Mouse (Mus musculus): ENCODE results near the gene Kctd19. TPM values are rescaled to one million over a fixed set of nuclear protein-coding genes. Genes with fewer than 3 reads are reported as not detected.

Gene Kctd19
- polyA plus RNA-seq, 1 experiment from 2014 or later: not detected

GRCm38 (mm10) chr8:105406416-105406815 is 6.9 kb downstream of the Kctd19 start:
- Histone ChIP-seq H3K36me3 (ENCODE audit: control insufficient read depth, insufficient read depth) (no peaks in the 10 kb centered on the region), H3K4me2 (ENCODE audit: low read depth, low read length) (no peak overlapping the region), H3K4me3 (ENCODE audit: low read depth, low read length) (no peak overlapping the region), H3K4me1 (ENCODE audit: control insufficient read depth, low read depth, low read length) (no peaks in the 10 kb centered on the region), H3K9ac (ENCODE audit: low read depth, low read length) (no peak overlapping the region), H3K9me3 (replicated peaks; ENCODE audit: control insufficient read depth, low read length) (no peaks in the 10 kb centered on the region), H3K27ac (ENCODE audit: low read length) (no peak overlapping the region), H3K27me3 (ENCODE audit: control insufficient read depth, insufficient read depth, low read depth, low read length) (no peaks in the 10 kb centered on the region)
- ATAC-seq (ENCODE audit: low read depth): no peak
- whole genome bisulfite sequencing (ENCODE audit: insufficient replicate concordance): 59% methylated on average over 10 of the region's 10 CpGs

- H3K27ac ChIP-seq (ENCODE audit: low read length): no peak overlapping the region
- H3K9me3 ChIP-seq (replicated peaks; ENCODE audit: control insufficient read depth, low read length): no peaks in the 10 kb centered on the region
- ATAC-seq (ENCODE audit: low read depth): no peak
- no peaks in the 10 kb centered on the region for H3K4me1 ChIP-seq (ENCODE audit: control insufficient read depth, low read depth, low read length)
- H3K4me2 ChIP-seq (ENCODE audit: low read depth, low read length): no peak overlapping the region
- H3K4me3 ChIP-seq (ENCODE audit: low read depth, low read length): no peak overlapping the region
- H3K27me3 ChIP-seq (ENCODE audit: control insufficient read depth, insufficient read depth, low read depth, low read length): no peaks in the 10 kb centered on the region
- WGBS (ENCODE audit: insufficient replicate concordance): 43% methylated on average over 1 of the region's 1 CpGs
- no peaks in the 10 kb centered on the region for H3K36me3 ChIP-seq (ENCODE audit: control insufficient read depth, insufficient read depth)
- H3K9ac ChIP-seq (ENCODE audit: low read depth, low read length): no peak overlapping the region
These were observed 8.8 kb downstream of the Kctd19 start for GRCm38 (mm10) chr8:105404496-105404895.

GRCm38 (mm10) chr8:105403467-105403866 is 9.8 kb downstream of the Kctd19 start:
- no peak for ATAC-seq (ENCODE audit: low read depth)
- H3K27ac ChIP-seq (ENCODE audit: low read length): no peak overlapping the region
- no peaks in the 10 kb centered on the region for H3K36me3 ChIP-seq (ENCODE audit: control insufficient read depth, insufficient read depth)
- 59% methylated on average over 8 of the region's 8 CpGs for WGBS (ENCODE audit: insufficient replicate concordance)
- no peak overlapping the region for H3K4me2 ChIP-seq (ENCODE audit: low read depth, low read length)
- H3K4me3 ChIP-seq (ENCODE audit: low read depth, low read length): no peak overlapping the region
- H3K4me1 ChIP-seq (ENCODE audit: control insufficient read depth, low read depth, low read length): no peaks in the 10 kb centered on the region
- no peaks in the 10 kb centered on the region for H3K9me3 ChIP-seq (replicated peaks; ENCODE audit: control insufficient read depth, low read length)
- H3K9ac ChIP-seq (ENCODE audit: low read depth, low read length): no peak overlapping the region
- no peaks in the 10 kb centered on the region for H3K27me3 ChIP-seq (ENCODE audit: control insufficient read depth, insufficient read depth, low read depth, low read length)

- 71% methylated on average over 5 of the region's 5 CpGs for WGBS (ENCODE audit: insufficient replicate concordance)
- H3K36me3 ChIP-seq (ENCODE audit: control insufficient read depth, insufficient read depth): no peaks in the 10 kb centered on the region
- no peak for ATAC-seq (ENCODE audit: low read depth)
- no peak overlapping the region for H3K9ac ChIP-seq (ENCODE audit: low read depth, low read length)
- no peak overlapping the region for H3K4me2 ChIP-seq (ENCODE audit: low read depth, low read length)
- H3K27ac ChIP-seq (ENCODE audit: low read length): no peak overlapping the region
- no peak overlapping the region for H3K4me3 ChIP-seq (ENCODE audit: low read depth, low read length)
- no peaks in the 10 kb centered on the region for H3K9me3 ChIP-seq (replicated peaks; ENCODE audit: control insufficient read depth, low read length)
- H3K27me3 ChIP-seq (ENCODE audit: control insufficient read depth, insufficient read depth, low read depth, low read length): no peaks in the 10 kb centered on the region
- H3K4me1 ChIP-seq (ENCODE audit: control insufficient read depth, low read depth, low read length): no peaks in the 10 kb centered on the region
These were observed 13.3 kb downstream of the Kctd19 start for GRCm38 (mm10) chr8:105400016-105400415.

- no peak for ATAC-seq (ENCODE audit: low read depth)
- H3K27ac ChIP-seq (ENCODE audit: low read length): no peak overlapping the region
- no peak overlapping the region for H3K4me2 ChIP-seq (ENCODE audit: low read depth, low read length)
- no peaks in the 10 kb centered on the region for H3K27me3 ChIP-seq (ENCODE audit: control insufficient read depth, insufficient read depth, low read depth, low read length)
- H3K36me3 ChIP-seq (ENCODE audit: control insufficient read depth, insufficient read depth): no peaks in the 10 kb centered on the region
- H3K4me1 ChIP-seq (ENCODE audit: control insufficient read depth, low read depth, low read length): no peaks in the 10 kb centered on the region
- H3K9ac ChIP-seq (ENCODE audit: low read depth, low read length): no peak overlapping the region
- H3K9me3 ChIP-seq (replicated peaks; ENCODE audit: control insufficient read depth, low read length): no peaks in the 10 kb centered on the region
- no peak overlapping the region for H3K4me3 ChIP-seq (ENCODE audit: low read depth, low read length)
- 21% methylated on average over 3 of the region's 3 CpGs for WGBS (ENCODE audit: insufficient replicate concordance)
These were observed 15.6 kb downstream of the Kctd19 start for GRCm38 (mm10) chr8:105397747-105398146.

GRCm38 (mm10) chr8:105393915-105394314 is 19.4 kb downstream of the Kctd19 start:
- Histone ChIP-seq H3K4me3 (ENCODE audit: low read depth, low read length) (no peak overlapping the region), H3K4me2 (ENCODE audit: low read depth, low read length) (no peak overlapping the region), H3K36me3 (ENCODE audit: control insufficient read depth, insufficient read depth) (no peaks in the 10 kb centered on the region), H3K27me3 (ENCODE audit: control insufficient read depth, insufficient read depth, low read depth, low read length) (no peaks in the 10 kb centered on the region), H3K4me1 (ENCODE audit: control insufficient read depth, low read depth, low read length) (no peaks in the 10 kb centered on the region), H3K9me3 (replicated peaks; ENCODE audit: control insufficient read depth, low read length) (no peaks in the 10 kb centered on the region), H3K9ac (ENCODE audit: low read depth, low read length) (no peak overlapping the region), H3K27ac (ENCODE audit: low read length) (no peak overlapping the region)
- WGBS (ENCODE audit: insufficient replicate concordance): 61% methylated on average over 7 of the region's 7 CpGs
- ATAC-seq (ENCODE audit: low read depth): no peak

- 62% methylated on average over 12 of the region's 12 CpGs for WGBS (ENCODE audit: insufficient replicate concordance)
- Histone ChIP-seq H3K27ac (ENCODE audit: low read length) (no peak overlapping the region), H3K4me2 (ENCODE audit: low read depth, low read length) (no peak overlapping the region), H3K4me1 (ENCODE audit: control insufficient read depth, low read depth, low read length) (no peaks in the 10 kb centered on the region), H3K9ac (ENCODE audit: low read depth, low read length) (no peak overlapping the region), H3K27me3 (ENCODE audit: control insufficient read depth, insufficient read depth, low read depth, low read length) (no peaks in the 10 kb centered on the region), H3K9me3 (replicated peaks; ENCODE audit: control insufficient read depth, low read length) (no peaks in the 10 kb centered on the region), H3K36me3 (ENCODE audit: control insufficient read depth, insufficient read depth) (no peaks in the 10 kb centered on the region), H3K4me3 (ENCODE audit: low read depth, low read length) (no peak overlapping the region)
- ATAC-seq (ENCODE audit: low read depth): no peak
These were observed 20.1 kb downstream of the Kctd19 start for GRCm38 (mm10) chr8:105393089-105393787.

GRCm38 (mm10) chr8:105389096-105389495 is 24.2 kb downstream of the Kctd19 start:
- Histone ChIP-seq H3K27ac (ENCODE audit: low read length) (no peak overlapping the region), H3K9ac (ENCODE audit: low read depth, low read length) (no peak overlapping the region), H3K4me1 (ENCODE audit: control insufficient read depth, low read depth, low read length) (no peaks in the 10 kb centered on the region), H3K27me3 (ENCODE audit: control insufficient read depth, insufficient read depth, low read depth, low read length) (no peaks in the 10 kb centered on the region), H3K4me2 (ENCODE audit: low read depth, low read length) (no peak overlapping the region), H3K36me3 (ENCODE audit: control insufficient read depth, insufficient read depth) (no peaks in the 10 kb centered on the region), H3K9me3 (replicated peaks; ENCODE audit: control insufficient read depth, low read length) (no peaks in the 10 kb centered on the region), H3K4me3 (ENCODE audit: low read depth, low read length) (no peak overlapping the region)
- no peak for ATAC-seq (ENCODE audit: low read depth)
- 50% methylated on average over 6 of the region's 6 CpGs for WGBS (ENCODE audit: insufficient replicate concordance)

GRCm38 (mm10) chr8:105387151-105387550 is 26.2 kb downstream of the Kctd19 start:
- H3K4me2 ChIP-seq (ENCODE audit: low read depth, low read length): no peak overlapping the region
- no peaks in the 10 kb centered on the region for H3K9me3 ChIP-seq (replicated peaks; ENCODE audit: control insufficient read depth, low read length)
- H3K27ac ChIP-seq (ENCODE audit: low read length): no peak overlapping the region
- no peaks in the 10 kb centered on the region for H3K27me3 ChIP-seq (ENCODE audit: control insufficient read depth, insufficient read depth, low read depth, low read length)
- no peak overlapping the region for H3K9ac ChIP-seq (ENCODE audit: low read depth, low read length)
- no peaks in the 10 kb centered on the region for H3K4me1 ChIP-seq (ENCODE audit: control insufficient read depth, low read depth, low read length)
- H3K4me3 ChIP-seq (ENCODE audit: low read depth, low read length): no peak overlapping the region
- H3K36me3 ChIP-seq (ENCODE audit: control insufficient read depth, insufficient read depth): no peaks in the 10 kb centered on the region
- ATAC-seq (ENCODE audit: low read depth): no peak
- 60% methylated on average over 1 of the region's 1 CpGs for WGBS (ENCODE audit: insufficient replicate concordance)

Data from liver, embryonic 16.5 days (tissue).